Mouse (Mus musculus) olfactory bulb, adult 2 months (tissue): ENCODE results near the gene Hdac4.

Experiments
- CTCF ChIP-seq: fragments of 200-500 bp; IDR thresholded peaks from 2 replicates; pipeline ENCODE4 v1.5.1; 2012; ENCODE audit warnings: low read depth, mild to moderate bottlenecking, low read length, moderate library complexity; ENCODE audit not compliant: insufficient read depth
- POLR2A ChIP-seq: fragments of 200-500 bp; IDR thresholded peaks from 2 replicates; pipeline ENCODE4 v1.6.1; 2012; ENCODE audit warnings: mild to moderate bottlenecking, low read depth, low read length, moderate library complexity; ENCODE audit not compliant: insufficient read depth

GRCm38 (mm10) chr1:91880899-91881298 lies 314.6 kb downstream of the Hdac4 start:
- TF ChIP-seq CTCF, result no peak
- TF ChIP-seq POLR2A, result no peak
